Mouse (Mus musculus) liver, embryonic 11.5 days (tissue): ENCODE data around the gene Tbc1d30. TPM values are rescaled to one million over a fixed set of nuclear protein-coding genes. Genes with fewer than 3 reads are reported as not detected.

ENCODE experiments used
- ATAC-seq: fragments of 200-750 bp; cut with Nextera tagmentation; replicated peaks from 2 replicates; pipeline ENCODE4 v1.8.0; 2017; ENCODE audit warnings: moderate number of reproducible peaks, mild to moderate bottlenecking, moderate TSS enrichment, moderate library complexity; ENCODE audit not compliant: low FRiP score
- DNase-seq: peaks from one replicate; pipeline ENCODE4 v3.0.0-alpha.2; 2017; ENCODE audit warnings: low spot score
- H3K27ac ChIP-seq: fragments of 300-500 bp; sonication (generic); 2 replicates; pipeline ENCODE4 v1.5.1; 2014; ENCODE audit warnings: mild to moderate bottlenecking, low read depth, low read length, control low read depth
- H3K27me3 ChIP-seq: fragments of 300-500 bp; sonication (generic); replicated peaks from 2 replicates; pipeline ENCODE4 v1.6.1; 2014; ENCODE audit warnings: low read length, mixed read lengths; ENCODE audit not compliant: control insufficient read depth, insufficient read depth
- H3K36me3 ChIP-seq: fragments of 300-500 bp; sonication (generic); 2 replicates; pipeline ENCODE4 v1.6.1; 2014; ENCODE audit warnings: mild to moderate bottlenecking, low read length, moderate library complexity, mixed read lengths; ENCODE audit not compliant: control insufficient read depth, insufficient read depth
- H3K4me1 ChIP-seq: fragments of 300-500 bp; sonication (generic); replicated peaks from 2 replicates; pipeline ENCODE4 v1.6.1; 2014; ENCODE audit warnings: low read length, mixed read lengths; ENCODE audit not compliant: control insufficient read depth, insufficient read depth
- H3K4me2 ChIP-seq: fragments of 300-500 bp; sonication (generic); 2 replicates; pipeline ENCODE4 v1.6.1; 2014; ENCODE audit warnings: mild to moderate bottlenecking, control low read depth, moderate library complexity
- H3K4me3 ChIP-seq: fragments of 300-500 bp; sonication (generic); 2 replicates; pipeline ENCODE4 v1.5.1; 2014; ENCODE audit warnings: low read depth, low read length, control low read depth
- H3K9ac ChIP-seq: fragments of 300-500 bp; sonication (generic); 2 replicates; pipeline ENCODE4 v1.6.1; 2014; ENCODE audit warnings: low read depth, low read length, control low read depth
- H3K9me3 ChIP-seq: fragments of 300-500 bp; sonication (generic); 2 replicates; pipeline ENCODE4 v1.6.1; 2016; ENCODE audit warnings: low read length, inconsistent platforms, mixed read lengths; ENCODE audit not compliant: control insufficient read depth
- WGBS: fragments of 180-500 bp; shearing (Covaris S2); extraction: QIAGEN DNeasy Blood & Tissue Kit; methylation state at CpG from one replicate; pipeline ENCODE4 v1.1.7; 2014; 5-methylcytosine and 5-hydroxymethylcytosine counted together
- polyA plus RNA-seq: library from polyadenylated mRNA; unstranded; fragments of >200 nt; fragmentation: Nextera tagmentation; extraction: Ambion mirVana; gene quantifications from 2 replicates; pipeline ENCODE4 v1.2.1, GENCODE M21; 2014

Tbc1d30 gene
- polyA plus RNA-seq, 1 experiment from 2014 or later = 0.78 TPM

GRCm38 (mm10) chr10:121385695-121386094, 34.6 kb upstream of the Tbc1d30 start:
- H3K4me2 ChIP-seq = no peak overlapping the region
- no peaks in the 10 kb centered on the region for H3K4me1 ChIP-seq
- H3K36me3 ChIP-seq = peaks cover 13% of the 10 kb centered on the region; the same call in 1 of the 2 replicates
- WGBS = 89% methylated on average over 6 of the region's 6 CpGs
- H3K27me3 ChIP-seq = no peaks in the 10 kb centered on the region
- H3K27ac ChIP-seq = no peak overlapping the region
- H3K9me3 ChIP-seq = no peaks in the 10 kb centered on the region
- DNase-seq (no peak), ATAC-seq (no peak)
- H3K9ac ChIP-seq = no peak overlapping the region
- no peak overlapping the region for H3K4me3 ChIP-seq

GRCm38 (mm10) chr10:121384710-121385109, 33.6 kb upstream of the Tbc1d30 start:
- Histone ChIP-seq H3K36me3 (peaks cover 17% of the 10 kb centered on the region; the same call in 1 of the 2 replicates), H3K4me1 (no peaks in the 10 kb centered on the region), H3K27me3 (no peaks in the 10 kb centered on the region), H3K9me3 (no peaks in the 10 kb centered on the region), H3K27ac (no peak overlapping the region), H3K9ac (no peak overlapping the region), H3K4me2 (no peak overlapping the region), H3K4me3 (no peak overlapping the region)
- DNase-seq (no peak), ATAC-seq (no peak)
- WGBS = 89% methylated on average over 13 of the region's 13 CpGs

GRCm38 (mm10) chr10:121381280-121381679, 30.2 kb upstream of the Tbc1d30 start:
- Histone ChIP-seq H3K27me3 (no peaks in the 10 kb centered on the region), H3K4me2 (no peak overlapping the region), H3K9me3 (no peaks in the 10 kb centered on the region), H3K9ac (no peak overlapping the region), H3K4me1 (no peaks in the 10 kb centered on the region; the same call in 1 of the 2 replicates), H3K27ac (no peak overlapping the region), H3K4me3 (no peak overlapping the region), H3K36me3 (peaks cover 36% of the 10 kb centered on the region)
- ATAC-seq (no peak), DNase-seq (no peak)
- 92% methylated on average over 18 of the region's 18 CpGs for WGBS

- DNase-seq (no peak), ATAC-seq (no peak)
- Histone ChIP-seq H3K4me2 (no peak overlapping the region), H3K4me3 (no peak overlapping the region), H3K9ac (no peak overlapping the region), H3K4me1 (peaks cover 4% of the 10 kb centered on the region), H3K9me3 (no peaks in the 10 kb centered on the region), H3K36me3 (peaks cover 40% of the 10 kb centered on the region), H3K27me3 (no peaks in the 10 kb centered on the region), H3K27ac (no peak overlapping the region)
- WGBS = 98% methylated on average over 3 of the region's 3 CpGs
Observed at GRCm38 (mm10) chr10:121379387-121379786, 28.3 kb upstream of the Tbc1d30 start.

GRCm38 (mm10) chr10:121376530-121377271, 25.6 kb upstream of the Tbc1d30 start:
- H3K27me3 ChIP-seq = no peaks in the 10 kb centered on the region
- H3K27ac ChIP-seq = no peak overlapping the region
- H3K9me3 ChIP-seq = no peaks in the 10 kb centered on the region
- WGBS = 88% methylated on average over 24 of the region's 24 CpGs
- peaks cover 7% of the 10 kb centered on the region for H3K4me1 ChIP-seq
- ATAC-seq = no peak
- no peak overlapping the region for H3K4me2 ChIP-seq
- no peak for DNase-seq
- no peak overlapping the region for H3K4me3 ChIP-seq
- peaks cover 45% of the 10 kb centered on the region for H3K36me3 ChIP-seq
- no peak overlapping the region for H3K9ac ChIP-seq

- Histone ChIP-seq H3K27me3 (no peaks in the 10 kb centered on the region), H3K36me3 (peaks cover 40% of the 10 kb centered on the region), H3K4me3 (no peak overlapping the region), H3K4me1 (peaks cover 7% of the 10 kb centered on the region), H3K27ac (no peak overlapping the region), H3K9ac (no peak overlapping the region), H3K9me3 (no peaks in the 10 kb centered on the region), H3K4me2 (no peak overlapping the region)
- ATAC-seq (no peak), DNase-seq (no peak)
- WGBS = 83% methylated on average over 24 of the region's 24 CpGs
Observed at GRCm38 (mm10) chr10:121375649-121376493, 24.8 kb upstream of the Tbc1d30 start.

- Histone ChIP-seq H3K9me3 (no peaks in the 10 kb centered on the region), H3K9ac (peak overlapping the region; percentile 2; the same call in 1 of the 2 replicates), H3K36me3 (peaks cover 36% of the 10 kb centered on the region), H3K4me3 (no peak overlapping the region), H3K27me3 (no peaks in the 10 kb centered on the region), H3K27ac (no peak overlapping the region), H3K4me1 (peaks cover 7% of the 10 kb centered on the region), H3K4me2 (peak overlapping the region; percentile 26; the same call in 1 of the 2 replicates)
- ATAC-seq = peak; percentile 75
- DNase-seq = no peak
- WGBS = 57% methylated on average over 17 of the region's 17 CpGs
Observed at GRCm38 (mm10) chr10:121374693-121375620, 23.9 kb upstream of the Tbc1d30 start.

- H3K27ac ChIP-seq = 0 out of 2 replicates have a peak overlapping the region, but pooled peaks have one; percentile 2
- H3K27me3 ChIP-seq = no peaks in the 10 kb centered on the region
- H3K36me3 ChIP-seq = peaks cover 27% of the 10 kb centered on the region
- H3K4me2 ChIP-seq = no peak overlapping the region
- WGBS = 88% methylated on average over 12 of the region's 12 CpGs
- H3K9ac ChIP-seq = no peak overlapping the region
- H3K9me3 ChIP-seq = no peaks in the 10 kb centered on the region
- DNase-seq = no peak
- H3K4me1 ChIP-seq = peaks cover 7% of the 10 kb centered on the region
- H3K4me3 ChIP-seq = no peak overlapping the region
- ATAC-seq = no peak
Observed at GRCm38 (mm10) chr10:121374013-121374412, 22.9 kb upstream of the Tbc1d30 start.
